Mouse (Mus musculus): ENCODE measurements around the gene Txndc5.

Txndc5 gene

DNA sequence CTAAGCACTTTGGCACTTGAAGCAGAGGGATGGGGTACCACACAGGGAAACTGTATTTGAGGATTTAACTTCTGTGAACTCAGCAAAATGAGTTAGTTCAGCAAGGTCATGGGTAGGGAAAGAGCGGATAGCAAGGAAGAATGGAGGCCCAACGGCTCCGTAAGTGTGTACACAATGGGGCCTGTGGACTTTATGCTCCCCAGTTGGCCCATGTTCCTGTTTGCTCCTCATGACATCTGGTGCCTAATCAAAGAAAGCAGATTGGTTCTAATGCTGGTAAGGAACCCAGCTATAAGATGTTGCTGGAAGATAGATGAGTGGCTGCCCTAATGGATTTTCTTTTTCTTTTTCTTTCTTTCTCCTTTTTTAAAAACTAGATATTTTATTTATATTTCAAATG lies 3.4 kb downstream of the Txndc5 start:
- no peak for DNase-seq

DNA sequence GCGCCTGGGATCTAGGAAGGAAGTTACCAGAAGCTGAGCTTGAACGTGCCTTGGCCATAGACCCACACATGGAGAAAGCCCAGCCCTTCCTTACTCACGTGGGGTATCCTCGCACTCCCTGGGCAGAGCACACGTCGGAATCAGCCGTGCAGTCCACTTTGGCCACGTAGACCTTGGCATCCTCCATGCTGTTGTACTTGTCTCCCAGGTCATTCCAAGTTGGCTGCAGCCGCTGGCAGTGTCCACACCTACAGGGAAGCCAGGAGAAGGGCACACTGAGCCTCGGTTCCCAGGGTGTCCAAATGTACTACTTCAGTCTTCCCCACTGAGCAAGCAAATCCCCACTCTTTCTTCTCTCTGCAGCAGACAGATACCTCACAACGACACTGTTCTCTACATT lies 5.4 kb downstream of the Txndc5 start:
- DNase-seq = no peak

DNA sequence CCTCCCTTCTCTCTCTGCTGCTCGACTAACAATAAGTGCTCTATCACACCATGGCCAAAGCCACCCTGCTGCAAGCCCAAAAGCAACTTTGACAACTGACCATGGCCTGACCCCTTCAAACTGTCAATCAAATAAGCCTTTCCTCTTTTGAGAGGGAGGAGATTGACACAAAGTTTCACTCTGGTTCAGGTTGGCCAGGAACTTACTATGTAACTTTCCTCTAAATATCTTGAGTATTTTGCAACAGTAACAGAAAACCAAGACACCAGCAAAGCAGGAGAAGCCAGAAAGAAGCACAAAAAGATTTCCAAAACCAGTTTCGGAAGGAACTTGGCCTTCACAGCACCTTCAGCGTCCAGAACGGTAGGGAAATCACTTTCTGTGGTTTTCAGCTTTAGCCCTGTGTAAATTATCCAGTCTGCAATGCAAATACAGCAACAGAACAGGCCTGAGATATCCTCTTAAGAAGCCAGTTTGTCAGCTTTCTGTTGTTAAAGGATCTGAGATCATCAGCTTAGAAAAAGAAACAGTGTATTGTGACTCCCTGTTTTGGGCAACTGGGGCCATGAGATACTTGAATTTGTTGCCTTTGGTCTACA lies 6.5 kb downstream of the Txndc5 start:
- DNase-seq = no peak

DNA sequence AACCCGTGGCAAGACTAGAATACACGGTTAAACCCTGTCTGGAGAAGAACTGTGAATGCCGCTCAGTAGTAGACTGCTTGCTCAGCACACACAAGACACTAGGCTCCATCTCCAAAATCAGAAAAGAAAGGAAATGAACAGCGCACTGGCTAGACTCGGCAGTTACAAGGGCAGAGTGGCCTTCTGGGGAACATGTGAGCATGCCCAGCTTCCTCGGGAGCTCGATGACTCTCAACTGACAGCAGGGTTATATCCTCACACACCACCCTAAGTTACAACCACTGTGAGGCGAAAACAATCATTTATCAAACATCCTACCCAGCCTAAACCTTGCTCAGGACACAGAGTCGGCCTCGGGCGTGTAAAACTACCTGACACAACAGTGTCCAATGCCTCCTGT lies 8.3 kb downstream of the Txndc5 start:
- no peak for DNase-seq

DNA sequence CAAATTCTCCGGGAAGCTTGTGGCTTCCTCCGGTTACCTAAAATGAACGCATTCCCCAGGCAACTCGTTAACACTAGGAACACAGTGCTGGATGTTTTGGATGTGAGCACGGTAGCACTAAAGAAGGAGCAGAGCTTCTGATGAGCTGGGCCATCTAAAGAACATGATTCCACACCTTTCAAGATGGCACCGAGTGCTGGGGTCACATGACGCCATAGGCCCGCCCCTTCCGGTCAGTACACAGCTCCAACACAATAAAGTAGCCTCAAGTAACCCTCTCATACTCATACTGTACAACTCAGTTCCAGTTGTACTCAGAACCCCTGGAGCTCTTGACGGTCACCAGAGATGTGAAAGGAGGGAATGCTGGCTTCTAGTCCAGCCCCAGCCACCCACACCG lies 12.0 kb downstream of the Txndc5 start:
- DNase-seq = no peak

DNA sequence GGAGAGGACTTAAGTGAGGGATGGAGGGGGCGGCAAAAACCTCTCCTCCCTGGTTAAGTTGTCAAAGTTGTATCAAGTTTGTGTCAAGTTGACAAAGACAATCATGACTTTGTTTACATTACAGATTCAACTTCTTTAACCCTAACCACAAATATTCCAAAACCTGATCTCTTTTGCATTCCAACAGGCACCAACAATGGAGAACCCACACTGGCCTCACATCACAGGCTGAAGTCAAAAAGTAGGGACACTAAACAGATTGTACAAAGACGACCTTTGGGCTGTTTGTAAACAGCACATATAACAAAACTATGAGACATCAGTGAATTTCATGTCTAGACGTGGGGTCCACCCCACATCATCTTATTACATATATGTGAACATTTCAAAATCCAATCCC lies 12.8 kb downstream of the Txndc5 start:
- DNase-seq = no peak

DNA sequence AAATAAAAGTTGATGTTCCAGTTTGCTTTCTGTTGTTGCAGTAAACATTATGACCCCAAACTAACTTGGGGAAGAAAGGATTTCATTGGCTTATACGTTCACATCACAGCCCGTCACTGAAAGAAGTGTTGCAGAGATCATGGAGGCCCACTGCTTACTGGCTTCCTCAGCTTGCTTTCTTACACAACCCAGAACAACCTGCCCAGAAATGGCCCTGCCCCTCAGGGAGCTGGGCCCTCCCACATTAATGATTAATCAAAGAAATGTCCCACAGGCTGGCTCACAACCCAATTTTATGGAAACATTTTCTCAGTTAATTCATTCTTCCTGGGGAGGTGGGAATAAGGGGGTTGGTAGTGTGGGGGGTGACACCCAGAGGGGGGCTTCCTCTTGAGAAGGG lies 13.2 kb downstream of the Txndc5 start:
- DNase-seq = no peak

DNA sequence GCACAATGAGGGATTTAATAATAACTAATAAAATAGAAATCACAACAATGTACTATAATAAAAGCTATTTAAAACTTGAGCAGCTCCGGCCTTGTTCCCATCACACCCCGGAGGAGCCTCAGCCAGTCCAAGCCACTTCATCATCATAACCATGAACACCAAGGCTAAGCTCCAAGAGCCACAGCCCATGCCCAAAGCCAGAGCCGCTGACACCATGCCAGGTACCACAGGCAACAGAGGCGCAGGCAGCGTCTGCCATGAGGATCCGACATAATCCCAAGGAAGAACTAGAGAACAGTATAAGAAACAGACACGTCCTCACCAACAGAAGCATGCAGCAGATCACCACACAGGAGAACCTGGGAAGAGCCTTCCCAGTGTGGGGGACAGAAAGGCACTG lies 14.7 kb downstream of the Txndc5 start:
- DNase-seq = peak in 1 of 2 experiments; percentile 9

DNA sequence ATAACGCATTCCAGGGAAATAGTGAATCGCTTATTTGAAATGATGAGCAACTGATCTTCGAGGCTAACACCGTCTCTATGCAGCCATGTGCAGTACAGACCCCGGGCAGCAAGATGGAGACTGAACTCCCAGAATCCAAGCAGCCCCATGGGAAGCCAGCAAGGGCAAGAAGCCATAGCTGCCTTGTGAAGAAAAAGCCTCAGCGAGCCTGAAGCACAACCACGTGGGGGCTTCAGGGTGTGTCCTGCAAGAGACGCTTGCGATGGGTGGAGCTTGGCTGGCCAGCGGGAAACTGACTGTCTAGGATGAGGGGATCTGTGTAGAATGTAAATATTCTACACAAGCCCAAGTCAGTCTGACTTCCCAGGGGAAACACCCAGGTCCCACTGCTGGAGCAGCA lies 16.6 kb downstream of the Txndc5 start:
- DNase-seq = no peak

DNA sequence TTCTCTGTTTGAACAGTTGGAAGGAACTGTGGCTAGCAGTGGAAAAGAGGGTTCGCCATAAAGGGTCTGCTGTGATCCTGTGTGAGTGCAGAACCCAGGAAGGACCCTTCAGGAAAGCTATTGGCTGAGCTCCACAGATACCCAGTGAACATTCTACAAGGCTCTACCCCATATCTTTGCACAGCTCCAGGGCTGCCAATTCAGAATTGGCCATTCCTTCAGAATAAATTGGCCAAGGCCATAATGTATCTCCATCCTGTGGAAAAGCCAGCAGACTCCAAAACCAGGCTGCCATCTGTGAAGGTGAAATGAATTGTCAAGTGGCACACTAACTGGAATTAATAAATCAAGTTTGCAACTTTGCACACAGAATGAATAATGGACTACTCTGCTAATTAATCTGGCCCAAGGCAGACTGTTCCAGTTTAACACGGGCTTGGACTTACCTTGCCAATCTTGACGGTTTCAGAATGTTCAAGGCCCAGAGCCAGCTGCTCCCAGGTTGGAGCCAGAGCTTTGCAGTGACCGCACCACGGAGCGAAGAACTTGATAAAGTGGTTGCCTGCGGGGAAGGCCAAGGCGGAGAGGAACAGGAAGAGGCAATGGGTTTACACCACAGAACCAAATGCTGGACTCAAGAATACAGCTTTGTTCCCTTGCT lies 18.8 kb downstream of the Txndc5 start:
- DNase-seq = peak in 1 of 2 experiments; percentile 7

DNA sequence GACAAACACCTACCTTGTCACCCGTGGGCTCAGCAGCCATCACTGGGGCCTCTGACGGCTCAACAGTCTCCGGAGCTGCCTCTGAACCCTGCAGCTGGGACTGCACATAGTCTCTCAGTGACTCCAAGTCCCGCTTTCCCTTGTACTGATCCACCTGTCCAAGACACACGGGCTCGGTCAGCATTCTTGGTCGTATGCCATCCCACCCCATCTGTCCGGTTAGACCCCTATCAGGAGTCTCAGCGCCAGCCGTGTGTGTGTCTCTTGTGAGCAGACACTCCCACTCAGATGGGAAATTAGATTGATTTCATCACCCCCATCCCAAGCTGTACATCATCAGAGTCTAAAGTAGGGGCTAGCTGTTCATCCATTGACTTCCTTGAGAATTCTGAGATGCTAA lies 21.7 kb downstream of the Txndc5 start:
- DNase-seq = no peak

DNA sequence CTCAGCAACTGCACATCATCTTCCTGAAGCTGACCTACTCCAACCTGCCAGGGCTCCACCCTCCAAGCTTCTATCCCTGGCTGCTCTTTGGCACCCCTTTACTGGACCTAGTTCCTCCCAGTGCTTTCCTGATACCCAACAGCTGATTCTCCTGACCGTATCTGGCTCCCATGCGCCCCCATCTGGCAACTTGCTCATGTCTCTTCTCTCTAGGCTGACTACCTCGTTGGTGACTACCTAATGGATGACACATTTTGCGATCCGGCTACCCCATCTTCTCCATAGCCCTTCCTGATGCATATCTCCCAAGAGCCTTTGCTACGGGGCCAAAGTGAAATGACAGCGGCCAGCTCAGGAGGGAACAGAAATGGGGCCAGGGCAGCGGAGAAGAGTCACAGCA lies 22.3 kb downstream of the Txndc5 start:
- peak; percentile 16 to 30 for DNase-seq

DNA sequence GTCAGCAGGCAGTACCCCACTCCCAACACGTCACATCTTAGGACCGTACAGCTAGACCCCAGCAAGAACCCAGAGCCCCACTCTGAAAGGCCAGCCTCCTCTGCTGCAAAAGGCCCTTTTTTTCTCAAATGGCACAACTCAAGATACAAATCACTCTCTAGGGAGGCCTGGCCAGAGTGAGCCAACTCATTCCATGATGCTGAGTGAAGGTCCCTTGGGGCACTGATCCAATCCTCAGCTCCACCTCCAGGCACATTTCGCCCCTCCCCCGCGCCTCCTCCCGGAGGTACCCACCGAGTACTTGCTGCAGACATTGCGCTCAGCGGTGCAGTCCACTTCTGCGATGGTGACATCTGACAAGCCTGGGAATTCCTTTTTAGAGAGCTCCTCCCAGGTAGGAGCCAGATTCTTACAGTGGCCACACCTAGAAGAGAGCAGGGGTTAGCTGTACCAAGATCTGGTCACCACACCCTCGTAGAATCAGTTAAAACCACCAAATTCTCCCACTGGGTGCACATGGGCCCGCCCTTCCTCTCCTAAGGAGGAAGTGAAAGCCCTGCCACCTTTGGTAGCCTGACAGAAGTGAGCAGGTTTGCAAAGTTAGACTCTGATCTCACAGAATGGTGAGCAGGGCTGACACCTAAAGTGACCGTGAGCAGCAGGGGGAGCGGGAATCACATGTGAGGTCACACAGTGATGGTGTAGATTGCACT lies 25.3 kb downstream of the Txndc5 start:
- no peak for DNase-seq

DNA sequence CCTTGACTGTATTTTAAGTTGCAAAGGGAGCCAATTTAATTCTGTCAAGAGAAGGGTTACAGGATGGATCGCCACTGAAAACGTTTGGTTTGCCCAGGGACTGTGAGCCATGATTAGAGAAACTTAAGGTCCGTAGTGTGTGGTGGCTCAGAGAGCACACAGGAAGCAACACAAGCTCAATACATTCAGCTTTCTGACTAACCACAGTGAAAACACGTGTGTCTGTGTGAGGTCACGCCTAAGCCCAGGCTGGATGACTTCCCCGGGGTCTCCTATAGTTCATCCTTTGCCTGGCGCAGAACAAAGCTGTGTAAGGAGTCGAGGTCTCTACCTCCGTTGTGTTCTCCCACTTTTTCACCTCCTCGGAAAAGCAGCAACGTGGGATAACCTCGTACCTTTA lies 27.3 kb downstream of the Txndc5 start:
- no peak for DNase-seq

DNA sequence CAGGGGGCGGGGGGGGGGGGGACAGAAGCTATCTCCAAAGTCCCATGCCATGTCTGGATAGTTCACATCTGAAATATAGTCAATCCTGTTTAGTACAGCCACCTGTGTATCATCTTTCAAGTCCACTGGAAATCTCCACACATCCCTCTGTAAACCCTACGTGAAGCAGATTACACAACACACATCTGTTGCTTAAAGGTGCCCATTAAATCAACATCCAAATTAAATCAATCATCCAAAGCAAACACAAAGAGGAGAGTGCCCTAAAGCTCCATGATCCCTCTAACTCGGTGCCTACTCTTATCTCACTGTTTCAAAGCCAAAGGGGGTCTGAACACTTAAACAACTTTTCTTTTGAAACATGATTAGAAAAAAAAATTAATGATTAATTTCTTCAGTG lies 31.9 kb downstream of the Txndc5 start:
- no peak for DNase-seq

DNA sequence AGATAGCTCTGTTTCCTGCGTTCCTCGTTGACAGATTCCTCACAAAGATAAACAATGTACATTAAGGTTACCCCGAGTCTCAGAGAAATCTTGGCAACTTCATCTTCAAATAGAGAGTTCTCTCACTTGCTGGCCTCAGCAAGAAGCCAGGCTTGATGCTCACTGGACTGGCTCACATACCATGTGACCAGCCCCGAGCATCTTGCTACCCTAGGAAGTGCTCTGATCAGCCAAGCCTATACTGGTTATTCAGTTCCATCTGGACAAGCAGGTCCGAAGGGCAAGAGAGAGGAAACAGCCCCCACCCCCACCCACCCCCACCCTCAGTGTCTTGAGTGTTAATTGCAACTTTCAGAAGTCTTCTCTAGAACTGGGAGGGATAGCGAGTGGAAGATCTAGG lies 41.9 kb downstream of the Txndc5 start:
- DNase-seq = no peak

DNA sequence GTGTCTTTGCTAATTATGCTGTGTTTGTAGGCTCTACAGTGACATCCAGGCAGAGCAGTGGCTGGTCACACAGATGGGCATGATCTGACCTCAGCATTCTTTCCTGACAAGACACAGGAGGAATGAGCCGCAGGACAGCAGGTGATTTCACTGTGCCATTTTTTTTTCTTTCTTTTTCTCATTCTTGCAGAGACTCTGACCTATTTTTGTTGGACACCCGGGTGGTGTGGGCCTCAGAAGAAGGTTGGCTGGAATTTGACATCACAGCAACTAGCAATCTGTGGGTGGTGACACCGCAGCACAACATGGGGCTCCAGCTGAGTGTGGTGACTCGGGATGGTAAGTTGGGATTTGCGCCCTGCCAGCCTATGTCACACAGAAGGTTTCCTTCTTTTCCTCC lies 43.9 kb downstream of the Txndc5 start:
- DNase-seq = peak; percentile 6 to 11

DNA sequence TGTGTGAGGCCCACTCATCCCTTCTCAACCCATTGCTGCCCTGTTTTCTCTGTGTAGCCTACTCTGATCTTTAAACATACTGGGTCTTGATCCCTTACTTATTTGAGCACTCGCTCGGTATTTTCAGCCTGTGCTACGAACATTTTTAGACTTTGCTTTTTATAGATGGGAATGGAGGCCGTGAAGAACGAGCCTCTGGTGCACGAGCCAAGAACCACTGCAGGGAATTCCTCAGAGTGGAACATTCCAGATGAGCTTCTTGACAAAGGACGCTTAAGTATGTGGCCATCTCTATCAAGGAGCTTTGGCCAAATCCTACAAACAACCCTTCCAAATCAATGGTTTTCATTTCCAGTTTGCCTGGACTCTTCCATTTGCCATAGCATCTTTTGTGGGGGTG lies 47.6 kb downstream of the Txndc5 start:
- no peak for DNase-seq

DNA sequence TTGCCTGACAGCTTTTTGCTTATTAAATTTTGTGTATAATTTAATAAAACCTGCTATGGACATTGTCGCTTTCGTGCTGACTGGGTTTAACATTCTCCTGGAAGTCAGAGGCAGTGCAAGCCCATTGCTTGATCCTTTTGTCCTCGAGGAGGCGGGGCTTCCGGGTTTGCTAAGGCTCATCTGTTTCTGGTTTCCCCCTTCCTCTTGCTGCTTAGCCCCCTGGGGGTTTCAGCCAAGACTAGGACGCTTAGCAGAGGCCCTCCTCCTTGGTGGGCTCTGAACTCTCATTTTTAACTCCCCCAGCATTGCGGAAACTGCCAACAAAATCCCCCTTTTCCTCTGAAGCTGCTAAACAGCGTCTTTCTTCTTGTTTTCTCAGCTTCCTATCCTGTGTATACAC lies 51.7 kb downstream of the Txndc5 start:
- no peak for DNase-seq

DNA sequence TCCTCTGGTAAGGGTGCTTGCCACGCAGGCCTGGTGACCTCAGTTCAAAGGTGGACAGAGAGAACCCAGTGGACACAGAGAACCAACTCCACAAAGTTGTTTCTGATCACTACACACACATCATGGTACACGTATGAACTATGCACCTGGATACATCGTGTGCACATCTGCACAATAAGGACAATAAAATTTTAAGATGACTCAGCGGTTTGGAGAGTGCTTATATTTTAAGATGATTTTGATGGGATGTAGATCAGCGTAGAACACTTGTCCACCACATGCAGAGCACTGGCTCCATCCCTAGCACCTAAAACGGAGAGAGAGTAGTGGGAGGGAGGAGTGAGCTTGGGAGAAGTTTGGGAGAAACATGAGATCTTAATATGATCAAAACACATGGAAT lies 55.1 kb downstream of the Txndc5 start:
- DNase-seq = no peak

DNA sequence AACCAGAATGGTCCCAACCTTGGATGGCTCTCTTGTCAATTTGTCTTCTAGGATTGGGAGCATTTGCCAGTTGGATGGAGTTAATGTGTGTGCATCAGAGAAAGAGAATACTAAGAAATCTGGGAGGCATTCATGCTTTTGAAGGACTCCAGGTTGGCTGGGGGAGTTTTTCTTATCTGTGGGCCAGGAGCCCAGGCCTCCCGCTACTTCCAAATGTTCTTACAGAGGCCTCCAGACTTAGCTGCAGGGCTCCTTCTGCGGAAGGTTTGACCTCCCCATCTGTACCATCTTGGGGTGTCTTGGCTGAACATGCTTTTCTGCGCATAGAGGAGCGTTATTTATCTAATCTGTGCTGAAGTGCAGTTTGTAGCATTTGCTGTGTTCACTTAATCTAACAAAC lies 56.0 kb downstream of the Txndc5 start:
- DNase-seq = no peak

DNA sequence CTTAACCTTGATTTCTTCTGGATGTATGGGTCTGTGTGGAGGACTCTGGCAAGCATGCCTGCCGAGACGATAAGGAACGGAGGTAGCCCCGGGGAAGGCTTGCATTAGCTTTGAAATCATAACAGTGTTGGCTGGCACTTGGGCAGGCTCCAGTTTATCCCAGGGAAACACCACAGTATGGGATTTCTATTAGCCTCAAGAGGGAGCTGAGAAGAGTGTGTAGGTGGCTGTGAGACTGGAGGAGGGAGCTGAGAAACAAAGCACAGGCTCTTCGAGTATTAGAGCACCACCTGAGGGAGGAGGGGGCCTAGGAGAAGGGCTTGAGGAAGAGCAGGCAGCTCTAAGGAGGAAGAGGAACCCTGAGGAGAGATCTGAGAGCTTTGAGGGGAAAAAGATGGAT lies 57.7 kb downstream of the Txndc5 start:
- DNase-seq = no peak

DNA sequence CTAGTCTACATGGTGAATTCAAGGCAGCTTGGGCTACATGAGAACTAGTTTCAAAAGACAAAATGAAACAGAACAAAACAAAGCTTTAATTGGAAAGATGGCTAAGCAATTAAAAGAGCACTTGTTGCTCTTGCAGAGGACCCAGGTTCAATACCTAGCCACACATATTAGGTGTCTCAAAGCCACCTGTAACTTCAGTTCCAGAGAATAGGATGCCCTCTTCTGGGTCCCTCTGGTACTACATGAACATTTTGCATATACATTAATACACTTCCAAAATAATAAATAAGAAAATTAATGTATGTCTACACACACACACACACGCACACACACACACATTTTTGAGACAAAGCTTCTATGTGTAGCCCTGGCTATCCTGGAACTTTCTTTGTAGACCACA lies 65.2 kb downstream of the Txndc5 start:
- no peak for DNase-seq

DNA sequence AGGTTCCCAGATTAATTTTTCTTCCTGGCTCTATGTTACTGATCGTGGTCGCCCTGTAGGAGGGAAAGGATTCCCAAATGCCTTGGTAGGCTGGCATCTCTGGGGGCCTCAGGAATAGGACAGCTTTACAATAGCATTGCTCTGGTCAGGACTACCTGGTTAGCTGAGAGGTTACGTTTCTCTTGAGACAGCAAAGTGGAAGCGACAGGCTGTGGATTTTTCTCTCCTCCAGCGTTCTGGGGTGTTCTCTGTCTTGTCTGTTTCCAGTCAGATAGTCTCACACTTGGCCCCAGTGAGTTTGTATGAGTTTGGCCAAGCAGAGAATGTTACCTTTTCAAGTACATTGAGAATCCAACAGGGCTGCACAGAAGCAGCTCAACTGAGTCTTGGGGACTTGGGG lies 77.2 kb downstream of the Txndc5 start:
- DNase-seq = no peak

All from cerebellum, adult 18-20 months (tissue).